Mouse (Mus musculus) liver, embryonic 13.5 days (tissue): ENCODE measurements around the gene Mob3b. TPM values are rescaled to one million over a fixed set of nuclear protein-coding genes. Genes with fewer than 3 reads are reported as not detected.
"Not testable (repeated sequence)": the region's sequence is repeated elsewhere in the genome, so short reads cannot be mapped to it uniquely, and the experiment has no call there.

ENCODE experiments used
- ATAC-seq: fragments of 200-750 bp; cut with Nextera tagmentation; 2 replicates; pipeline ENCODE4 v1.8.0; 2017; ENCODE audit warnings: low read depth, mild to moderate bottlenecking, moderate number of reproducible peaks, moderate library complexity
- DNase-seq: peaks from one replicate; pipeline ENCODE4 v3.0.0; 2022
- H3K27ac ChIP-seq: fragments of 300-500 bp; sonication (generic); 2 replicates; pipeline ENCODE4 v1.5.1; 2015; ENCODE audit warnings: moderate library complexity, mild to moderate bottlenecking, inconsistent platforms
- H3K27me3 ChIP-seq: fragments of 300-500 bp; sonication (generic); 2 replicates; pipeline ENCODE4 v1.6.1; 2015; ENCODE audit warnings: mild to moderate bottlenecking, inconsistent platforms
- H3K36me3 ChIP-seq: fragments of 300-500 bp; sonication (generic); 2 replicates; pipeline ENCODE4 v1.6.1; 2015; ENCODE audit warnings: mild to moderate bottlenecking, inconsistent platforms
- H3K4me1 ChIP-seq: fragments of 300-500 bp; sonication (generic); replicated peaks from 2 replicates; pipeline ENCODE4 v1.6.1; 2015; ENCODE audit warnings: inconsistent platforms
- H3K4me2 ChIP-seq: fragments of 300-500 bp; sonication (generic); 2 replicates; pipeline ENCODE4 v1.6.1; 2015; ENCODE audit warnings: inconsistent platforms, mild to moderate bottlenecking, moderate library complexity
- H3K4me3 ChIP-seq: fragments of 300-500 bp; sonication (generic); replicated peaks from 2 replicates; pipeline ENCODE4 v1.5.1; 2015; ENCODE audit warnings: mild to moderate bottlenecking, inconsistent platforms
- H3K9ac ChIP-seq: fragments of 300-500 bp; sonication (generic); 2 replicates; pipeline ENCODE4 v1.6.1; 2015; ENCODE audit warnings: mild to moderate bottlenecking, inconsistent platforms
- H3K9me3 ChIP-seq: fragments of 300-500 bp; sonication (generic); replicated peaks from 2 replicates; pipeline ENCODE4 v1.6.1; 2016; ENCODE audit warnings: inconsistent platforms
- WGBS: fragments of 180-500 bp; shearing (Covaris S2); methylation state at CpG from one replicate; pipeline ENCODE4 v1.1.7; 2015; ENCODE audit not compliant: insufficient replicate concordance; 5-methylcytosine and 5-hydroxymethylcytosine counted together
- polyA plus RNA-seq: library from polyadenylated mRNA; unstranded; fragments of >200 nt; fragmentation: Nextera tagmentation; extraction: Ambion mirVana; gene quantifications from 2 replicates; pipeline ENCODE4 v1.2.1, GENCODE M21; 2015

Gene Mob3b
- polyA plus RNA-seq, 1 experiment from 2014 or later, result 4.2 TPM

DNA sequence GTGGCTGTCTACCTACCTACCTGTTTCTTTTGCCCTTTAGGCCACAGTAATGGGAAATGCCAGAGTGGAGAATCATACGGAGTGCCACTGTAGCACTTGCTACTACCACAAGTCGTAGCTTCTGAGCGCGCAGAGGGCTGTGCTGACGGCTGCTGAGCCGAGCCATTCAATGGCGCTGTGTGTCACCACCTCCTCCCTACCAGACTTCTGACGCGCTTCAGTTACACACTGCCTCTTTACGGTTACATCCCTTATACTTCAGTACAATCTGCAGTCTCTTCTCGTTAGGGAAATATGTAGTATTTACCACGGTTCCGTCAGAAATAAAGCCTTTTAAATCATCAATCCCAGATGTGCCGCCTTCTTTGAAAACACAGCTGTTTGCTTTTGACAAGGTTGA, 250.3 kb downstream of the Mob3b start:
- no peaks in the 10 kb centered on the region for H3K27me3 ChIP-seq
- DNase-seq (no peak), ATAC-seq (no peak)
- H3K9ac ChIP-seq, result no peak overlapping the region
- no peak overlapping the region for H3K4me2 ChIP-seq
- WGBS, result 56% methylated on average over 14 of the region's 14 CpGs
- H3K36me3 ChIP-seq, result no peaks in the 10 kb centered on the region
- no peaks in the 10 kb centered on the region for H3K4me1 ChIP-seq
- no peak overlapping the region for H3K4me3 ChIP-seq
- no peak overlapping the region for H3K27ac ChIP-seq
- H3K9me3 ChIP-seq, result no peaks in the 10 kb centered on the region

DNA sequence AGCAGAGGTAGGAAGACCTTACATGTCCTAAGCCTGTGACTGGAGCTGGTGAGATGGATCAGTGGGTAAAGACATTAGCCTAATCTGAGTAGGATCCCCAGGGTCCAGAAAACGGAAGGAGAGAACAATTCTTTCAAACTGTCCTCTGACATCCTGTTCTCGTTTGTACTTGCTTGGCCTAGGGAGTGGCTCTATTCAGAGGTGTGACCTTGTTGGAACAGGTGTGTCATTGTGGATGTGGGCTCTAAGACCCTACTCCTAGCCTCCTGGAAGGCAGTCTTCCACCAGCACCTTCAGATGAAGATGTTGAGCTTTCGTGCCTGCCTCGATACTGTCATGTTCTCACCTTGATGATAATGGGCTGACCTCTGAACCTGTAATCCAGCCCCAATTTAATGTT, 251.1 kb downstream of the Mob3b start:
- WGBS, result 58% methylated on average over 4 of the region's 4 CpGs

DNA sequence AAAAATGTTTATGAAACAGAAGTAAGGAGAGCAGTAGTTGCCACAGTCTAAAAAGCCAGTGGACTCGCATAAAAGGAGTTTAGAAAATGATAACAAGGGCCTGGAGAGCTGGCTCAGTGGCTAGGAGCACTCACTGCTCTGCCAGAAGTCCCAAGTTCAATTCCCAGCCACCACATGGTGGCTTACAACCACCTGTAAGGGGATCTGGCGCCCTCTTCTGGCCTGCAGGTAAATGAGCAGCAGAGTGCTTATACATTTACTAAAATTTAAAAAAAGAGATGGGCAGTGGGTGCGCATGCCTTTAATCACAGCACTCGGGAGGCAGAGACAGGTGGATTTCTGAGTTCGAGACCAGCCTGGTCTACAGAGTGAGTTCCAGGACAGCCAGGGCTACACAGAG, 251.9 kb downstream of the Mob3b start:
- Histone ChIP-seq H3K27me3 (no peaks in the 10 kb centered on the region), H3K27ac (no peak overlapping the region), H3K4me1 (no peaks in the 10 kb centered on the region), H3K4me2 (no peak overlapping the region), H3K9ac (no peak overlapping the region), H3K4me3 (no peak overlapping the region), H3K9me3 (no peaks in the 10 kb centered on the region), H3K36me3 (no peaks in the 10 kb centered on the region)
- DNase-seq (peak; percentile 13), ATAC-seq (no peak)
- 47% methylated on average over 5 of the region's 5 CpGs for WGBS

More for the DNA sequence above, 251.1 kb downstream of the Mob3b start:
- no peaks in the 10 kb centered on the region for H3K4me1 ChIP-seq
- ATAC-seq (no peak), DNase-seq (no peak)
- H3K4me2 ChIP-seq, result no peak overlapping the region
- H3K9me3 ChIP-seq, result no peaks in the 10 kb centered on the region
- no peaks in the 10 kb centered on the region for H3K36me3 ChIP-seq
- no peak overlapping the region for H3K9ac ChIP-seq
- H3K4me3 ChIP-seq, result no peak overlapping the region
- no peak overlapping the region for H3K27ac ChIP-seq
- no peaks in the 10 kb centered on the region for H3K27me3 ChIP-seq

DNA sequence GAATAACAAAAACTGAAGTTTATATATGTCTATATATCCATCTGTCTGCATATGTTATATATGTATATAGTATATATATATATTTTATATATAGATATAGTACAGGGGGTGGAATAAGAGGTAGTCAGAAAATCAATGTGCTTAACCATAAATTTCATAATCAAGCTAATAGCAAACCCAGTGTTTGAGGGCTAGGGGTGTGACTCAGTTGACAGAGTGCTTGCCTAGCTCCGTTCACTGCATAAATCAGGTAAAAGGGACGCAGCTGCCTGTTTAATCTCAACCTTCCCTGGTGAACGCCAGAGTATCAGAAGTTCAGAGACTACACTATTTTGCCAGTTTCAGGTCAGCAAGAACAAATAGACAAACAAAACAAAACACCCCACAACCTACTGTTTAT, 255.7 kb downstream of the Mob3b start:
- H3K4me2 ChIP-seq, H3K9ac ChIP-seq, H3K27me3 ChIP-seq, H3K4me3 ChIP-seq, H3K36me3 ChIP-seq, DNase-seq, H3K9me3 ChIP-seq, H3K4me1 ChIP-seq, ATAC-seq, H3K27ac ChIP-seq: not testable (repeated sequence)
- WGBS, result 58% methylated on average over 3 of the region's 3 CpGs

DNA sequence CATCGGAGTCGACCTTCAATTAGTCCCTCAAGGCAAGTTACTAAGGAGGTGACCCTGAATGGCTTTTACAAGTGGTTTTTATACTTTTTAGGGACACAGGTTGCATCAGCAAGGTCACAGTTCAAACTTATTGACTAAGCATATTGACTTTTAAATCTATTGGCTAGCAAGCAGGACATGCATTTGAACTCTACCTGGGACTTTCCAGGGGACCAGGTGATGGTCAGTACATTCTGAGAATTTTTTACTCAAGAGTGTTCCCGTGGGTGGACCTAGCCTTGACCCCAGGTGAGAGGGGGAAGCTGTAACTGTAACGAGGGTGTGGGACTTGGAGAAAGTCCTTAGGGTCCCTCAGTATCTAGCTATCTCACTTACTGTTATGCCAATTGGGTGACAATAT, 256.1 kb downstream of the Mob3b start:
- ATAC-seq, result no peak
- no peaks in the 10 kb centered on the region for H3K36me3 ChIP-seq

DNA sequence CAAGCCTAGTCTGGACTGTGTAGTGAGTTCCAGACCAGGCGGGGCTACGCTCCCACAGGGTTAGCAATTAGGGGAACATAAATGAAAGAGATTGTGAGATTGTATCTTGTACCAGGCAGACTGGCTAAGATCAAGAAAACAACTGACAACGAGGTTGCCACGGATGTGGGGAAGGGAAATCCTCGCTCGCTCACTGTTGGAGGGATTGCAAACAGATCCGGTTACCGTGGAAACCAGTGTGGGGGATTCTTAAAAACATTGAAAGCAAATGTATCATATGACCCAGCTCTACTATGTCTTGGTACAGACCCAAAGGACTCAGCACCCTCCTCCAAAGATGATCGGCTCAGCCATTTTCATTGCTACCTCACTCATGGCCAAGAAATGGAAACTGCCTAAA, 257.1 kb downstream of the Mob3b start:
- H3K4me1 ChIP-seq, result no peaks in the 10 kb centered on the region
- ATAC-seq, result no peak
- 55% methylated on average over 9 of the region's 9 CpGs for WGBS
- H3K36me3 ChIP-seq, result no peaks in the 10 kb centered on the region
- no peak overlapping the region for H3K9ac ChIP-seq
- peaks cover 6% of the 10 kb centered on the region; the same call in 1 of the 2 replicates for H3K27me3 ChIP-seq
- no peak overlapping the region for H3K4me2 ChIP-seq
- no peak overlapping the region for H3K4me3 ChIP-seq
- DNase-seq, result no peak
- no peak overlapping the region for H3K27ac ChIP-seq
- no peaks in the 10 kb centered on the region for H3K9me3 ChIP-seq

More for the DNA sequence above, 256.1 kb downstream of the Mob3b start:
- H3K27me3 ChIP-seq, result no peaks in the 10 kb centered on the region
- no peak overlapping the region for H3K9ac ChIP-seq
- DNase-seq, result no peak
- 47% methylated on average over 4 of the region's 4 CpGs for WGBS
- no peak overlapping the region for H3K4me2 ChIP-seq
- no peak overlapping the region for H3K27ac ChIP-seq
- H3K4me3 ChIP-seq, result no peak overlapping the region
- H3K9me3 ChIP-seq, result no peaks in the 10 kb centered on the region
- H3K4me1 ChIP-seq, result no peaks in the 10 kb centered on the region

DNA sequence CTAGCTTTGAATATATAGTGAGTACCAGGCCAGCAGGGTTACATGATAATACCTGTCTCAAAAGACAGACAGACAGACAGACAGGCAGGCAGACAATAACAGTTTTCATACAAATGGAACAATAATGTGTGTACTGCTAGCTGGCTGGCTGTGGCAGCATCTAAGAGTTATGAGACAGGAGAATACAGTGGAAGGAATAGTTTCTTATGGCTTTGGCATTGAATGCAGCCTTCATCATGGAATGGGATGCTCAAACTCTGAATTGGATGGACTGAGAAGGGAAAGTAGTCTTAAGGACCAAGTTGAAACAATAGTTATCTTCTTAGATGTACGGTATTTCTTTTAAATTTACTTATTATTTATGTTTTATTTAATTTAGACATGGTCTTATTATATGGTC, 258.0 kb downstream of the Mob3b start:
- Histone ChIP-seq H3K36me3 (no peaks in the 10 kb centered on the region), H3K4me1 (no peaks in the 10 kb centered on the region), H3K27ac (no peak overlapping the region), H3K4me3 (no peak overlapping the region), H3K9ac (no peak overlapping the region), H3K27me3 (peaks cover 6% of the 10 kb centered on the region; the same call in 1 of the 2 replicates), H3K4me2 (no peak overlapping the region), H3K9me3 (no peaks in the 10 kb centered on the region)
- ATAC-seq (no peak), DNase-seq (no peak)
- 67% methylated on average over 1 of the region's 1 CpGs for WGBS

Other genes starting within 250 kb of the Mob3b start
- 0.13 and 0.23 TPM in 2 replicates for gene Ifnk, start 5.4 kb downstream of the Mob3b start, polyA plus RNA-seq
- gene C9orf72, start 68.7 kb upstream of the Mob3b start, polyA plus RNA-seq, result 2.7 and 4.1 TPM in 2 replicates